Mouse (Mus musculus): ENCODE measurements around the gene L1cam. TPM values are rescaled to one million over a fixed set of nuclear protein-coding genes. Genes with fewer than 3 reads are reported as not detected.

The L1cam gene
- total and polyA plus RNA-seq, 2 experiments from 2014 or later = 73.8 to 269 TPM

DNA sequence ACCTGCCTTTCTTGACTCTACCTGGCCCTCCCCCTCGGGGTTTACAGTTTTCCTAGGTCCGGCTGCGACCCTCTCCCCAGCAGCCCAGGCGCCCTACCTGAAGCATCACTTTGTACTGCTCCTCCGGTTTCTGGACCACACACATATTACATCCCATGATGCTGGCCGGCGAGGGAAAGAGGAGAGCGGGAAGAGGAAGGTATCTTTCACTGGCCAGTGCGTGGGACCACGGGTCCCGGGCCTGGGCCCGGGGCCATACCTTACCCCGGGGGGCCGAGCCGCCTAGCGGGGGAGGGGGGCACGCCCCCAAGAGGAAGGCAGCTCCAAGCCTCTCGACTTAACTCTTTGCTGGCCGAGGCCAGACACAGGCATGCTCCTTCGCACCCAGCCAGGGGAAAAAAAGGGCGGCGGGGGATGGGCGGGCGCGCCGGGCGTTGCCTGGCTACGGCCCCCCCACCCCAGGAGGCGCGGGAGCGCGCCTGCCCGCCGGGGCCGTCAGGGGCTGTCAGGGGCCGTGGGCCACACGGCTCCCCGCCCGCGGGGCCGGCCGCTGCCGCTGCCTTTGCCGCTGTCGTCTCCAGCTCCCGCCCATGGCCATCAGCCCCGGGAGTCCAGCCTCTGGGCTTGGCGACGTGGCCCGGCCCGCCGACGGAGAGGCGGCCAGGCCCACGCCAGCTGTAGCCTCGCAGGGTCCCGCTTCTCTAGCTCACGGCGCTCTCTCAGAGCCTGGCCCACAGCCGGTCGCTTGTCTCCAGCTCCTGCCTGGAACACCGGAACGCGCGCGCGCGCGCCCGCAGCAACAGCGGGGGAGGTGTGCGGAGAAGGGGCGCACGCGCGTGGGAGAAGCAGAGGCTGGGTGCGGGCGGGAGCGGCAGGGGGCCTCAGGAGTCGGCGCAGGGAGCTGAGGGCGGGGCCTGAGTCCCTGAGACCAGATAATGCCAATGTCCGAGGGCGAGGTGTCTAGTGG lies 71.4 kb downstream of the L1cam start, which contains the start of gene Pdzd4:
TSS of gene Pdzd4 (minus strand) at position 785 of the 967 bp plus-strand sequence.
- peak within 1 kb of the TSS; percentile 58 for H3K4me3 ChIP-seq (ENCODE audit: low read length)
- peak within 1 kb of the TSS; percentile 59 for H3K4me2 ChIP-seq (ENCODE audit: low read depth, low read length)
- TF ChIP-seq CTCF (IDR thresholded peaks at IDR 0.05; ENCODE audit: low read depth) = no peak
- no peaks in the 10 kb centered on the region for H3K36me3 ChIP-seq (ENCODE audit: insufficient read depth, low read length)
- ATAC-seq (peak; percentile 89), DNase-seq (ENCODE audit: low spot score) (peak; percentile 86)
- H3K4me1 ChIP-seq (ENCODE audit: insufficient read depth, low read length) = peaks cover 3% of the 10 kb centered on the region; the same call in 1 of the 2 replicates
- 28% methylated on average over 75 of the region's 84 CpGs for WGBS
- H3K9ac ChIP-seq (replicated peaks; ENCODE audit: low read length) = peak within 1 kb of the TSS; percentile 72
- H3K9me3 ChIP-seq (ENCODE audit: low read length) = no peaks in the 10 kb centered on the region
- peak within 1 kb of the TSS; percentile 85 for H3K27ac ChIP-seq
- H3K27me3 ChIP-seq (ENCODE audit: insufficient read depth, low read length) = no peaks in the 10 kb centered on the region

DNA sequence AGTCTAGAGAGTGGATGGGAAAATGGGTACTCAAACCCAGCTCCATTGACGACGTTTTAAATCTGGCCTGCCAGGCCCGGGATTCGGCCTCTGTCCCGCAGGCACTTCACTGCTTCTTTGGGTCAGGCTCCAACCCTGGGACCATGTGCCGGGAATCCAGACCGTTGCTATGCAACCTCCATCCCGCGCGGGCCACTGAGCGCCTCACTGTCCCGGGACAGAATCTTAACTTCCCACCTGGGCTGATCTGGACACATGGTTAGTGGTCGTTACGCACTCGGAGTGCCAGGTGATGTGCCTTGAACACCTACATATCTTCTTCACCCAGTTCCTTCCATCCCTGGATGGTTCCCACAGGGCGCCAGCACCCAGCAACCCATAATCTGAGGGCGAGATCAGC lies 72.2 kb downstream of the L1cam start:
- peak; percentile 28 for ATAC-seq
- no peaks in the 10 kb centered on the region for H3K27me3 ChIP-seq (ENCODE audit: insufficient read depth, low read length)
- peak overlapping the region; percentile 72 for H3K9ac ChIP-seq (replicated peaks; ENCODE audit: low read length)
- peaks cover 3% of the 10 kb centered on the region; the same call in 1 of the 2 replicates for H3K4me1 ChIP-seq (ENCODE audit: insufficient read depth, low read length)
- WGBS = 28% methylated on average over 17 of the region's 17 CpGs
- TF ChIP-seq CTCF (IDR thresholded peaks at IDR 0.05; ENCODE audit: low read depth) = no peak
- H3K4me3 ChIP-seq (ENCODE audit: low read length) = peak overlapping the region; percentile 58
- no peaks in the 10 kb centered on the region for H3K36me3 ChIP-seq (ENCODE audit: insufficient read depth, low read length)
- H3K4me2 ChIP-seq (ENCODE audit: low read depth, low read length) = peak overlapping the region; percentile 59
- H3K27ac ChIP-seq = peak overlapping the region; percentile 85; the same call in 1 of the 2 replicates
- no peaks in the 10 kb centered on the region for H3K9me3 ChIP-seq (ENCODE audit: low read length)
- peak; percentile 2 for DNase-seq (ENCODE audit: low spot score)

- H3K4me3 ChIP-seq (ENCODE audit: low read length) = no peak overlapping the region
- H3K4me1 ChIP-seq (ENCODE audit: insufficient read depth, low read length) = no peaks in the 10 kb centered on the region
- ATAC-seq (no peak), DNase-seq (ENCODE audit: low spot score) (no peak)
- no peak for TF ChIP-seq CTCF (IDR thresholded peaks at IDR 0.05; ENCODE audit: low read depth)
- 57% methylated on average over 3 of the region's 3 CpGs for WGBS
- H3K27me3 ChIP-seq (ENCODE audit: insufficient read depth, low read length) = no peaks in the 10 kb centered on the region
- no peak overlapping the region for H3K4me2 ChIP-seq (ENCODE audit: low read depth, low read length)
- H3K9me3 ChIP-seq (ENCODE audit: low read length) = no peaks in the 10 kb centered on the region
- no peaks in the 10 kb centered on the region for H3K36me3 ChIP-seq (ENCODE audit: insufficient read depth, low read length)
- no peak overlapping the region for H3K9ac ChIP-seq (replicated peaks; ENCODE audit: low read length)
- no peak overlapping the region for H3K27ac ChIP-seq
Measured at GRCm38 (mm10) chrX:73816596-73817314, 79.2 kb downstream of the L1cam start.

DNA sequence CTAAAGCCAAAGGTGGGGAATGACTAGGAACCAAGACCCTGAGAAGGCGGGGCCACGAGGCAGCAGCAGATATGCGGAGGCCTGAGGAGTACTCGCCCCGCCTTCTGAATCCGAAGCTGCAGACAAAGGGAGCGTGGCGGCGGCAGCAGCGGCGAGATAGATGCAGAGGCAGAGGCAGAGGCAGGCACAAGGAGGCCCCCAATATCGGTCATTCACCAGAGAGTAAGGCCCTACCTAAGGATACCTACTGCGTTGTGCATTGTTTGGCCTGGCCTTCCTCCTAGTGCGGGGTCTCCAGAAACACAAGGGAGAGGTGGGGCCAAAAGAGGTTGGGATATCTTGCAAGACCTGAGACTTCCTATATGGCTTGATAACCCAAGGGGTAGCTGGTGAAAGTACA lies 80.8 kb downstream of the L1cam start:
- peak overlapping the region; percentile 58; the same call in 1 of the 2 replicates for H3K27ac ChIP-seq
- WGBS = 20% methylated on average over 14 of the region's 14 CpGs
- no peaks in the 10 kb centered on the region for H3K27me3 ChIP-seq (ENCODE audit: insufficient read depth, low read length)
- H3K4me1 ChIP-seq (ENCODE audit: insufficient read depth, low read length) = no peaks in the 10 kb centered on the region
- peak; percentile 68 for ATAC-seq
- H3K36me3 ChIP-seq (ENCODE audit: insufficient read depth, low read length) = no peaks in the 10 kb centered on the region
- H3K9me3 ChIP-seq (ENCODE audit: low read length) = no peaks in the 10 kb centered on the region
- H3K4me3 ChIP-seq (ENCODE audit: low read length) = peak overlapping the region; percentile 17
- peak overlapping the region; percentile 40; the same call in 1 of the 2 replicates for H3K9ac ChIP-seq (replicated peaks; ENCODE audit: low read length)
- no peak for TF ChIP-seq CTCF (IDR thresholded peaks at IDR 0.05; ENCODE audit: low read depth)
- H3K4me2 ChIP-seq (ENCODE audit: low read depth, low read length) = peak overlapping the region; percentile 48
- peak; percentile 42 for DNase-seq (ENCODE audit: low spot score)

GRCm38 (mm10) chrX:73805814-73806213 lies 90.1 kb downstream of the L1cam start:
- no peak for ATAC-seq
- Histone ChIP-seq H3K4me3 (ENCODE audit: low read length) (no peak overlapping the region), H3K27ac (no peak overlapping the region), H3K4me2 (ENCODE audit: low read depth, low read length) (no peak overlapping the region), H3K4me1 (ENCODE audit: insufficient read depth, low read length) (no peaks in the 10 kb centered on the region), H3K36me3 (ENCODE audit: insufficient read depth, low read length) (no peaks in the 10 kb centered on the region), H3K9me3 (ENCODE audit: low read length) (no peaks in the 10 kb centered on the region), H3K9ac (replicated peaks; ENCODE audit: low read length) (no peak overlapping the region), H3K27me3 (ENCODE audit: insufficient read depth, low read length) (no peaks in the 10 kb centered on the region)
- 77% methylated on average over 1 of the region's 1 CpGs for WGBS
- peak; percentile 19 for DNase-seq (ENCODE audit: low spot score)
- no peak for TF ChIP-seq CTCF (IDR thresholded peaks at IDR 0.05; ENCODE audit: low read depth)

Other genes starting within 250 kb of the L1cam start
- gene Pnck, start 236.0 kb downstream of the L1cam start, total RNA-seq (2014; rRNA removed) = 109 and 116 TPM in 2 replicates
- 145 and 149 TPM in 2 replicates for gene Pnck, start 236.0 kb downstream of the L1cam start, polyA plus RNA-seq (2015; fragmentation: Nextera tagmentation; extraction: Ambion mirVana)
- 60.6 and 61.1 TPM in 2 replicates for gene Slc6a8, start 223.0 kb downstream of the L1cam start, total RNA-seq (2014; rRNA removed)
- gene Slc6a8, start 223.0 kb downstream of the L1cam start, polyA plus RNA-seq (2015; fragmentation: Nextera tagmentation; extraction: Ambion mirVana) = 7.6 and 8.2 TPM in 2 replicates
- 50.1 and 50.6 TPM in 2 replicates for gene Bcap31, start 179.9 kb downstream of the L1cam start, total RNA-seq (2014; rRNA removed)
- 150 and 157 TPM in 2 replicates for gene Bcap31, start 179.9 kb downstream of the L1cam start, polyA plus RNA-seq (2015; fragmentation: Nextera tagmentation; extraction: Ambion mirVana)
- 16.6 and 18.0 TPM in 2 replicates for gene Abcd1, start 179.5 kb downstream of the L1cam start, total RNA-seq (2014; rRNA removed)
- gene Abcd1, start 179.5 kb downstream of the L1cam start, polyA plus RNA-seq (2015; fragmentation: Nextera tagmentation; extraction: Ambion mirVana) = 8.4 and 8.5 TPM in 2 replicates
- gene Plxnb3, start 139.0 kb downstream of the L1cam start, total RNA-seq (2014; rRNA removed) = 7.4 and 13.6 TPM in 2 replicates
- 1.8 and 2.0 TPM in 2 replicates for gene Plxnb3, start 139.0 kb downstream of the L1cam start, polyA plus RNA-seq (2015; fragmentation: Nextera tagmentation; extraction: Ambion mirVana)
- 1.8 and 2.1 TPM in 2 replicates for gene Srpk3, start 121.7 kb downstream of the L1cam start, total RNA-seq (2014; rRNA removed)
- 2.7 and 2.9 TPM in 2 replicates for gene Srpk3, start 121.7 kb downstream of the L1cam start, polyA plus RNA-seq (2015; fragmentation: Nextera tagmentation; extraction: Ambion mirVana)
- 238 and 257 TPM in 2 replicates for gene Idh3g, start 109.2 kb downstream of the L1cam start, total RNA-seq (2014; rRNA removed)
- 244 and 248 TPM in 2 replicates for gene Idh3g, start 109.2 kb downstream of the L1cam start, polyA plus RNA-seq (2015; fragmentation: Nextera tagmentation; extraction: Ambion mirVana)
- gene Ssr4, start 109.1 kb downstream of the L1cam start, total RNA-seq (2014; rRNA removed) = 89.0 and 144 TPM in 2 replicates
- gene Ssr4, start 109.1 kb downstream of the L1cam start, polyA plus RNA-seq (2015; fragmentation: Nextera tagmentation; extraction: Ambion mirVana) = 196 and 199 TPM in 2 replicates
- 137 and 159 TPM in 2 replicates for gene Pdzd4, start 71.1 kb downstream of the L1cam start, total RNA-seq (2014; rRNA removed)
- 3.4 and 3.5 TPM in 2 replicates for gene Pdzd4, start 71.1 kb downstream of the L1cam start, polyA plus RNA-seq (2015; fragmentation: Nextera tagmentation; extraction: Ambion mirVana)
- not detected in 2 replicates for gene Avpr2, start 4.0 kb downstream of the L1cam start, total RNA-seq (2014; rRNA removed)
- gene Avpr2, start 4.0 kb downstream of the L1cam start, polyA plus RNA-seq (2015; fragmentation: Nextera tagmentation; extraction: Ambion mirVana) = not detected in 2 replicates
- gene Arhgap4, start 25.8 kb upstream of the L1cam start, total RNA-seq (2014; rRNA removed) = 7.0 and 7.1 TPM in 2 replicates
- 1.6 and 1.7 TPM in 2 replicates for gene Arhgap4, start 25.8 kb upstream of the L1cam start, polyA plus RNA-seq (2015; fragmentation: Nextera tagmentation; extraction: Ambion mirVana)
- gene Naa10, start 25.8 kb upstream of the L1cam start, total RNA-seq (2014; rRNA removed) = 70.7 and 79.2 TPM in 2 replicates
- 102 and 104 TPM in 2 replicates for gene Naa10, start 25.8 kb upstream of the L1cam start, polyA plus RNA-seq (2015; fragmentation: Nextera tagmentation; extraction: Ambion mirVana)
- gene Renbp, start 34.7 kb upstream of the L1cam start, total RNA-seq (2014; rRNA removed) = 5.5 and 6.3 TPM in 2 replicates
- 15.2 and 16.5 TPM in 2 replicates for gene Renbp, start 34.7 kb upstream of the L1cam start, polyA plus RNA-seq (2015; fragmentation: Nextera tagmentation; extraction: Ambion mirVana)
- gene Hcfc1, start 70.3 kb upstream of the L1cam start, total RNA-seq (2014; rRNA removed) = 114 and 133 TPM in 2 replicates
- 27.3 and 34.9 TPM in 2 replicates for gene Hcfc1, start 70.3 kb upstream of the L1cam start, polyA plus RNA-seq (2015; fragmentation: Nextera tagmentation; extraction: Ambion mirVana)
- 57.6 and 71.0 TPM in 2 replicates for gene Irak1, start 127.8 kb upstream of the L1cam start, total RNA-seq (2014; rRNA removed)
- 38.7 and 39.2 TPM in 2 replicates for gene Irak1, start 127.8 kb upstream of the L1cam start, polyA plus RNA-seq (2015; fragmentation: Nextera tagmentation; extraction: Ambion mirVana)
- not detected in 2 replicates for gene Opn1mw, start 231.4 kb upstream of the L1cam start, total RNA-seq (2014; rRNA removed)
- gene Opn1mw, start 231.4 kb upstream of the L1cam start, polyA plus RNA-seq (2015; fragmentation: Nextera tagmentation; extraction: Ambion mirVana) = 0.14 TPM in 1 of 2 replicates, not detected in the other
- 48.9 and 62.0 TPM in 2 replicates for gene Mecp2, start 239.3 kb upstream of the L1cam start, total RNA-seq (2014; rRNA removed)
- gene Mecp2, start 239.3 kb upstream of the L1cam start, polyA plus RNA-seq (2015; fragmentation: Nextera tagmentation; extraction: Ambion mirVana) = 12.2 and 12.5 TPM in 2 replicates